Mouse (Mus musculus) thymus, postnatal 4 days (tissue): ENCODE data around the gene Rps27.

ENCODE experiments used
- DNase-seq: peaks from one replicate; pipeline ENCODE4 v3.0.0; 2021

Rps27 gene

GRCm38 (mm10) chr3:90231075-90231474 lies 17.6 kb upstream of the Rps27 start:
- no peak for DNase-seq

- DNase-seq = no peak
Observed at GRCm38 (mm10) chr3:90224331-90224730, 10.9 kb upstream of the Rps27 start.

- no peak for DNase-seq
Observed at GRCm38 (mm10) chr3:90222941-90223340, 9.5 kb upstream of the Rps27 start.

GRCm38 (mm10) chr3:90222455-90222854 lies 9.0 kb upstream of the Rps27 start:
- DNase-seq = no peak

GRCm38 (mm10) chr3:90221123-90221522 lies 7.7 kb upstream of the Rps27 start:
- DNase-seq = no peak

- DNase-seq = peak; percentile 36
Observed at GRCm38 (mm10) chr3:90220531-90220951, 7.1 kb upstream of the Rps27 start.

DNA sequence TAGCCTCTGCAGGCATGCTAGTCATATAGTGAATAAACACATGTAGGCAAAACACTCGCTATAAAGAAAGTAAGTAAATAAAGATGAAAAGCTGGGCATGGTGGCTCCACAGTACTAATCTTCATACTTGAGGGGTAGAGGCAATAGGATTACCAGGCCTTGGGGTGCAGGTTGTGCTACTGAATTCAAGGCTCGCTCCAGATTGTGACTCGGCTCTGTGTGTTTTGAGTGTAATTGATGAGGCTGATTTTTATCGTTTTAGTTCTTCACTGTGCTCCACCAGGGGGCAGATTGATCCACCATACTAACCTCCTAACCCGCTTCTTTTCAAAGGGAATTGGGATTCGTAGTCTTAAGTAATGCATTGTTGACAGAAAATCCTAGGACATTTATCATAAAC lies 6.6 kb upstream of the Rps27 start:
- peak; percentile 66 for DNase-seq

DNA sequence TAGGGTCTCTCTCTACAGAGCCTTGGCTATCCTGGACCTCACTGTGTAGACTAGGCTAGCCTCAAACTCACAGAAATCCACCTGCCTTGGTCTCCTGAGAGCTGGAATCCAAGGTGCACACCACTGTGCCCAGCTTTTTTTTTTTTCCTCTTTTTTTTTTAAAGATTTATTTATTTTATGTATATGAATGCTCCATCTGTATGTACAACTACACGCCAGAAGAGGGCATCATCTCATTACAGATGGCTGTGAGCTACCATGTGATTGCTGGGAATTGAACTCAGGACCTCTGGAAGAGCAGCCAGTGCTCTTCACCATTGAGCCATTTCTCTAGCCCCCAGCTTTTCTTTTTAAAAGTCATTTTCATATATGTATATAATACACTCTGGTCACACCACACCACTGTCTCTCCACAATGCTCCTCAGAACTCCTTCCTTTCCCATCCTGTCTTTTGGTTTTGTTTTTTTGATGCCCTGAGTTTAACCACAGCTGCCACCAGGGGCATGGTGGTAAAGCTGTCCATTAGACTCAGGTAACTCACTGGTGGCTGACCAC lies 2.5 kb upstream of the Rps27 start:
- no peak for DNase-seq

- no peak for DNase-seq
Observed at GRCm38 (mm10) chr3:90213956-90214684, 669 bp upstream of the Rps27 start.

GRCm38 (mm10) chr3:90212723-90213122 lies 728 bp downstream of the Rps27 start:
- no peak for DNase-seq

DNA sequence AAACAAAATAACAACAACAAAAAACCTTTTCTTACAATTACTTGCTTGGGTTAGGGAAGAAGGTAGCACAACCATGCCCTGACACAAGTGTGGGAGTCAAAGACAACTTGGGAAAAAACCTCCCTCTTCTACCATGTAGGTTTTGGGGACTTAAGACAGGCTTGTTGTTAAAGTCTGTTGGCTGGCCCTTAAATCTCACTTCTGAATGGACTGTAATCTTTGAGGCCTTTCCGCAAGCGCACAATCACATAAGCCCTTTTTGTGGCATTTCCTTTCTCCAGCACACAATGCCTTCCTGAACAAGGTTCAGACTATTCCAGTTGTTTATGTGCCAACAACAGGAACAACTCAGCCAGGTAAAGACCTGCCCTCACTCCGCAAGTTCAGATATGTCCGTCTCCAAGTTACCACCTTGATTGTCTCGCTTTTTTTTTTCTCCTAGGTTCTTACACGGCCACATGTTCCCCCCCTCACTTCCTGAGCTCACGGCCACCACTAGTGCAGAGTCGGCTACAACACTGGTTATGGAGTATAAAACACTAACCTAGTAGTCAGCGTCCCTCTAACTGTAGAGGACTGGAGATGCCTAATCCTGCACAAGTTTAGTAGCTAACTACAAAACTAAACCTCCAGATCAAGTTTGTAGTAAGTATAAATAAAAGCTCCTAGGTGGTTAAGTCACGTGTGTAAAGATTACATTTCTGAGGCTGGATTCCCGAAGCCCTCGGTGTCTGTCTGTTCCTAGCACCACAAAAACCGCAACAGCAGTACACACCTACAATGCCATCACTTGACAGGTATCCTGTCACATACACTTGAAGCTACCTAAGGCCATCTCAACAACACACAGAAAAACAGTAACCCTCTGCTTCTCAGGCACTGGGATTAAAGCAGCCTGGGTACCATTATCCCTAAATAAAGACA lies 1.7 kb downstream of the Rps27 start:
- DNase-seq = no peak

DNA sequence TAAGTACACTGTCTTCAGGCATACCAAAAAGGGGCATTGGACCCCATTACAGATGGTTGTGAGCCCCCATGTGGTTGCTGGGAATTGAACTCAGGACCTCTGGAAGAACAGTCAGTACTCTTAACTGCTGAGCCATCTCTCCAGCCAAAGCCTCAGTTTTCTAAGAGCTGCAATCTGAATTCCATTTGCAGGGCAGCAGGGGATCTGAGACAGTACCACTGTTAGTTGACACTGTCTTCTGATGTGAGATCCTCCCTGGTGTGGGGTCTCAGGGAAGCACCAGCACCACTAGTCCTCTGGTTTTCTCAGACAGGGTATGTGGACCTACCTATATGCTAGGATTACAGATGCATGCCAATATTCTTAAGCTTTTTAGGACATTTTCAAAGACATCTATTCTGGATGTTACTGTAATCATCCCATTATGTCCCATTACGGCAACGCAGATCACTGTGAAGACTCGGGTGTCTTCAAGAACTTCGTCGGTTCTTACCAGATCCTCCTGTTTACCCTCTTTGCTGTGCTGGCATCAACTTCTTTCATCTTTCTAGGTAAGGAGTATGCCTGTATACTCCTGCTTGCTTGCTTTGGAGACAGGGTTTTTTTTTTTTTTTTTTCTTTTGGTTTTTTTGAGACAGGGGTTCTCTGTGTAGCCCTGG lies 3.4 kb downstream of the Rps27 start:
- DNase-seq = no peak

GRCm38 (mm10) chr3:90208662-90209061 lies 4.8 kb downstream of the Rps27 start:
- no peak for DNase-seq

- DNase-seq = no peak
Observed at GRCm38 (mm10) chr3:90204582-90204981, 8.9 kb downstream of the Rps27 start.

DNA sequence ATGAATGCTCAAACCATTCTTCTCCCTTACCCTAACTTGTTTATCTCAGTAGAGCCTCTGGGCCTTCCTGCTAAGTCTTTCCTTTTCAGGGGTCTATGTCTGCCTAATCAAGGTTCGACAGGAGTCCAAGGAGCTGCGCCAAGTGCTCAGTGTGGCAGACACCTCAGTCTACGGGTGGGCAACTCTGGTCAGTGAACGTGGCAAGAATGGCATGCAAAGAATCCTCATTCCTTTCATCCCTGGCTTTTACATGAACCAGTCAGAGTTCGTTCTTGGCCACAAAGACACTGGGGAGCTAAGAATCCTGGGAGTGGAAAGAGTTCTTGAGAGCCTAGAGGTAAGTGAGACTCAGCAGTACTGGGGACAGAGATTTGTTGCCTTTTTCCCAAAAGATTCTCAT lies 9.8 kb downstream of the Rps27 start:
- DNase-seq = no peak

GRCm38 (mm10) chr3:90202884-90203283 lies 10.6 kb downstream of the Rps27 start:
- no peak for DNase-seq

- DNase-seq = no peak
Observed at GRCm38 (mm10) chr3:90197548-90197947, 15.9 kb downstream of the Rps27 start.

GRCm38 (mm10) chr3:90195644-90196043 lies 17.8 kb downstream of the Rps27 start:
- no peak for DNase-seq

GRCm38 (mm10) chr3:90194759-90195158 lies 18.7 kb downstream of the Rps27 start:
- DNase-seq = no peak

DNA sequence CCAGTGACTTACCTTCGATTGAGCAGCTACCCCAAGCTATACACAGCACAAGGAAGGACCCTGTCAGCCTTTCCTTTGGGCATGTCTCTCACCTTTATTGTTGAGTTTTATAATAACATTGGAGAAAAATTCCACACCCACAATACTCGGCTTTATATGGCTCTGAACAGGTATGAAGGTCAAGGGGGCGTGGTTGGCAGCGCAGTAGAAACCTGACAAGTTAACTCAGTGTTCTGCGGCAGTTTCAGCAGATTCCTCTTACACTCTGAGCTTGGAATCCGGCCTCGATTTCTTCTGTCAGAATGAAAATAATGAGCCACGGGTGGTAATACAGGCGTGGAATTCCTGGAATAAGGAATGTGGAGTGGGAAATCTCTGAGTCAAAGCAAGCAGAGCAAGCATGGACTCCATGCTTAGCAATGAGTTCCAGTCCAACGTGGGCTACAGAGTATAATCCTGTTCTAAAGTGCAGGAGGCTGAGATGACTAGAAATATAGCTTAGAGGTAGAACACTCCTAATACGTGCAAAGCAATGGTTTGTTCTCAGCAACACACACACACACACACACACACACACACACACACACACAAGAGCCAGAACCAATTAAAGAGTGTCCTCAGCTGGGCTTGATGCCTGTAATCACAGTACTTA lies 22.5 kb downstream of the Rps27 start:
- no peak for DNase-seq

DNA sequence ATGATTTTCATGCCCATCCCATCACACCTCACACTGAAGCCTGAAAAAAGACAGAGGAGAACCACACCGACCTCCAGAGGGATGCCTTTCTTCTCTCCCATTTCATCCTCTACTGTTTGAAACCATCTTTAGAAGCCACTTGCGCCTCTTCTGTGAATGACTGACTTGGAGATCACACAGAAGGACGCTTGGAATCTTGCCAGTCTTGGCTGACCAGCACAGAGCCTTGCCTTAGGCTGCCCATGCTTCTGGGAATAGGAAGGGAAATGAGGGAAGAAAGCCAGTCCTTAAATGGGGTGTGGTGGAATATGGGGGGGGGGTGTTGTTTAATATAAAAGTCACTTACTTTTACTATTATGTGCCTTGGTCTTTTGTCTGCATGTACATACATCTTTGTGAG lies 29.9 kb downstream of the Rps27 start:
- no peak for DNase-seq

GRCm38 (mm10) chr3:90179566-90179965 lies 33.9 kb downstream of the Rps27 start:
- no peak for DNase-seq
